Mouse (Mus musculus) olfactory bulb, adult 2 months (tissue): ENCODE measurements around the gene Tfeb.

Source experiments
- CTCF ChIP-seq: fragments of 200-500 bp; IDR thresholded peaks from 2 replicates; pipeline ENCODE4 v1.5.1; 2012; ENCODE audit warnings: low read depth, mild to moderate bottlenecking, low read length, moderate library complexity; ENCODE audit not compliant: insufficient read depth
- POLR2A ChIP-seq: fragments of 200-500 bp; IDR thresholded peaks from 2 replicates; pipeline ENCODE4 v1.6.1; 2012; ENCODE audit warnings: mild to moderate bottlenecking, low read depth, low read length, moderate library complexity; ENCODE audit not compliant: insufficient read depth

- no peak for TF ChIP-seq POLR2A
- no peak for TF ChIP-seq CTCF
Measured at GRCm38 (mm10) chr17:47740186-47740585, 3.4 kb downstream of the Tfeb start.
